Mouse (Mus musculus): ENCODE measurements around the gene Irak4. TPM values are rescaled to one million over a fixed set of nuclear protein-coding genes. Genes with fewer than 3 reads are reported as not detected.

The Irak4 gene
- polyA plus RNA-seq, 1 experiment from 2014 or later: 3.0 TPM

GRCm38 (mm10) chr15:94600145-94600707, 56.8 kb downstream of the Irak4 start:
- 75% methylated on average over 11 of the region's 11 CpGs for WGBS
- ATAC-seq (ENCODE audit: low read depth): no peak
- no peaks in the 10 kb centered on the region for H3K36me3 ChIP-seq
- H3K27ac ChIP-seq (replicated peaks): no peak overlapping the region
- no peak overlapping the region for H3K4me3 ChIP-seq
- H3K9me3 ChIP-seq: no peaks in the 10 kb centered on the region
- H3K4me2 ChIP-seq: no peak overlapping the region
- no peak overlapping the region for H3K9ac ChIP-seq
- no peaks in the 10 kb centered on the region for H3K4me1 ChIP-seq (replicated peaks)
- no peaks in the 10 kb centered on the region for H3K27me3 ChIP-seq

- no peaks in the 10 kb centered on the region for H3K36me3 ChIP-seq
- no peaks in the 10 kb centered on the region for H3K4me1 ChIP-seq (replicated peaks)
- WGBS: 22% methylated on average over 3 of the region's 3 CpGs
- no peak overlapping the region for H3K9ac ChIP-seq
- no peak overlapping the region for H3K27ac ChIP-seq (replicated peaks)
- H3K4me3 ChIP-seq: no peak overlapping the region
- H3K4me2 ChIP-seq: no peak overlapping the region
- H3K9me3 ChIP-seq: no peaks in the 10 kb centered on the region
- no peak for ATAC-seq (ENCODE audit: low read depth)
- H3K27me3 ChIP-seq: no peaks in the 10 kb centered on the region
These were observed 57.9 kb downstream of the Irak4 start for GRCm38 (mm10) chr15:94601339-94601738.

GRCm38 (mm10) chr15:94602441-94602840, 59.0 kb downstream of the Irak4 start:
- WGBS: 56% methylated on average over 3 of the region's 3 CpGs
- Histone ChIP-seq H3K9ac (no peak overlapping the region), H3K27ac (replicated peaks) (no peak overlapping the region), H3K4me3 (no peak overlapping the region), H3K36me3 (no peaks in the 10 kb centered on the region), H3K9me3 (no peaks in the 10 kb centered on the region), H3K4me2 (no peak overlapping the region), H3K27me3 (no peaks in the 10 kb centered on the region), H3K4me1 (replicated peaks) (no peaks in the 10 kb centered on the region)
- ATAC-seq (ENCODE audit: low read depth): no peak

GRCm38 (mm10) chr15:94607768-94608167, 64.3 kb downstream of the Irak4 start:
- no peak overlapping the region for H3K9ac ChIP-seq

GRCm38 (mm10) chr15:94616036-94616435, 72.6 kb downstream of the Irak4 start:
- no peak overlapping the region for H3K9ac ChIP-seq
- no peaks in the 10 kb centered on the region for H3K9me3 ChIP-seq
- no peak overlapping the region for H3K4me2 ChIP-seq
- ATAC-seq (ENCODE audit: low read depth): no peak
- no peak overlapping the region for H3K27ac ChIP-seq (replicated peaks)
- WGBS: 94% methylated on average over 11 of the region's 11 CpGs
- no peaks in the 10 kb centered on the region for H3K27me3 ChIP-seq
- no peak overlapping the region for H3K4me3 ChIP-seq
- no peaks in the 10 kb centered on the region for H3K36me3 ChIP-seq
- no peaks in the 10 kb centered on the region for H3K4me1 ChIP-seq (replicated peaks)

More at GRCm38 (mm10) chr15:94607768-94608167, 64.3 kb downstream of the Irak4 start:
- Histone ChIP-seq H3K4me2 (no peak overlapping the region), H3K27ac (replicated peaks) (no peak overlapping the region), H3K36me3 (no peaks in the 10 kb centered on the region), H3K4me3 (no peak overlapping the region), H3K9me3 (no peaks in the 10 kb centered on the region), H3K27me3 (no peaks in the 10 kb centered on the region), H3K4me1 (replicated peaks) (no peaks in the 10 kb centered on the region)
- WGBS: 91% methylated on average over 8 of the region's 8 CpGs
- no peak for ATAC-seq (ENCODE audit: low read depth)

- Histone ChIP-seq H3K27me3 (no peaks in the 10 kb centered on the region), H3K4me2 (no peak overlapping the region), H3K9ac (no peak overlapping the region), H3K4me3 (no peak overlapping the region), H3K9me3 (no peaks in the 10 kb centered on the region), H3K36me3 (no peaks in the 10 kb centered on the region), H3K27ac (replicated peaks) (no peak overlapping the region), H3K4me1 (replicated peaks) (no peaks in the 10 kb centered on the region)
- ATAC-seq (ENCODE audit: low read depth): no peak
These were observed 77.5 kb downstream of the Irak4 start for GRCm38 (mm10) chr15:94620909-94621308.

GRCm38 (mm10) chr15:94628463-94628829, 85.0 kb downstream of the Irak4 start:
- peaks cover 10% of the 10 kb centered on the region for H3K27me3 ChIP-seq
- no peak overlapping the region for H3K27ac ChIP-seq (replicated peaks)
- peak; percentile 65; the same call in 1 of the 2 replicates for ATAC-seq (ENCODE audit: low read depth)
- no peaks in the 10 kb centered on the region for H3K4me1 ChIP-seq (replicated peaks)
- no peaks in the 10 kb centered on the region for H3K36me3 ChIP-seq
- 51% methylated on average over 2 of the region's 2 CpGs for WGBS
- no peaks in the 10 kb centered on the region for H3K9me3 ChIP-seq
- H3K4me3 ChIP-seq: peak overlapping the region; percentile 67
- peak overlapping the region; percentile 89 for H3K9ac ChIP-seq
- peak overlapping the region; percentile 94 for H3K4me2 ChIP-seq

- Histone ChIP-seq H3K27me3 (peaks cover 10% of the 10 kb centered on the region), H3K36me3 (no peaks in the 10 kb centered on the region), H3K4me2 (peak within 1 kb of the TSS; percentile 94), H3K27ac (replicated peaks) (0 out of 2 replicates have a peak within 1 kb of the TSS, but pooled peaks have one; percentile 23), H3K9ac (peak within 1 kb of the TSS; percentile 89), H3K4me3 (peak within 1 kb of the TSS; percentile 67), H3K9me3 (no peaks in the 10 kb centered on the region), H3K4me1 (replicated peaks) (no peaks in the 10 kb centered on the region)
- WGBS: 1% methylated on average over 62 of the region's 96 CpGs
- ATAC-seq (ENCODE audit: low read depth): peak; percentile 84
These were observed 85.6 kb downstream of the Irak4 start, which contains the start of gene Tmem117 for GRCm38 (mm10) chr15:94628830-94629601. Tmem117 (plus strand) TSS chr15:94629232.

GRCm38 (mm10) chr15:94630553-94630952, 87.1 kb downstream of the Irak4 start:
- WGBS: 82% methylated on average over 4 of the region's 4 CpGs
- Histone ChIP-seq H3K4me2 (no peak overlapping the region), H3K4me3 (no peak overlapping the region), H3K9ac (no peak overlapping the region), H3K36me3 (no peaks in the 10 kb centered on the region), H3K27me3 (peaks cover 10% of the 10 kb centered on the region), H3K9me3 (no peaks in the 10 kb centered on the region), H3K27ac (replicated peaks) (no peak overlapping the region), H3K4me1 (replicated peaks) (no peaks in the 10 kb centered on the region)
- ATAC-seq (ENCODE audit: low read depth): no peak

Other genes starting within 250 kb of the Irak4 start
- gene Adamts20, start 78.2 kb upstream of the Irak4 start, polyA plus RNA-seq (2015; fragmentation: Nextera tagmentation; extraction: Ambion mirVana): 4.0 TPM in 2 replicates
- 7.1 and 8.4 TPM in 2 replicates for gene Pus7l, start 96 bp upstream of the Irak4 start, polyA plus RNA-seq (2015; fragmentation: Nextera tagmentation; extraction: Ambion mirVana)
- 89.5 and 101 TPM in 2 replicates for gene Twf1, start 46.2 kb downstream of the Irak4 start, polyA plus RNA-seq (2015; fragmentation: Nextera tagmentation; extraction: Ambion mirVana)
- 8.6 and 9.9 TPM in 2 replicates for gene Tmem117, start 85.6 kb downstream of the Irak4 start, polyA plus RNA-seq (2015; fragmentation: Nextera tagmentation; extraction: Ambion mirVana)

All from neural tube, embryonic 13.5 days (tissue).